Mouse (Mus musculus) MEL (cell line): ENCODE results near the gene Gmppb.

Experiments
- CTCF ChIP-seq, 3 experiments: IDR thresholded peaks in 2 of 3; conservative IDR thresholded peaks in 1 of 3; 2 replicates each; pipeline ENCODE4 v1.5.1; 2011 to 2012; ENCODE audit warnings: low read length in 3 of 3, low read depth in 2 of 3, mild to moderate bottlenecking in 2 of 3, improper control_type of control experiment in 1 of 3, inconsistent platforms in 1 of 3, mixed read lengths in 1 of 3, moderate library complexity in 1 of 3; ENCODE audit not compliant: control insufficient read depth in 1 of 3, insufficient read depth in 1 of 3, poor library complexity in 1 of 3, severe bottlenecking in 1 of 3
- E2F4 ChIP-seq: IDR thresholded peaks from 2 replicates; pipeline ENCODE4 v1.6.1; 2011; ENCODE audit warnings: low read depth, low read length, improper control_type of control experiment, borderline replicate concordance
- KAT2A ChIP-seq: conservative IDR thresholded peaks from 2 replicates; pipeline ENCODE4 v1.6.1; 2012; ENCODE audit warnings: low read depth, low read length, improper control_type of control experiment, inconsistent platforms
- MAX ChIP-seq: IDR thresholded peaks from 2 replicates; pipeline ENCODE4 v1.6.1; 2011; ENCODE audit warnings: low read length, improper control_type of control experiment
- POLR2A ChIP-seq, 2 experiments: IDR thresholded peaks; 2 replicates each; pipeline ENCODE4 v1.6.1; 2011 to 2012; ENCODE audit warnings: low read length in 2 of 2, mild to moderate bottlenecking in 2 of 2, control low read depth in 1 of 2, improper control_type of control experiment in 1 of 2, low read depth in 1 of 2, moderate library complexity in 1 of 2; ENCODE audit not compliant: control insufficient read depth in 1 of 2, insufficient read depth in 1 of 2, poor library complexity in 1 of 2
- RCOR1 ChIP-seq: IDR thresholded peaks from 2 replicates; pipeline ENCODE4 v1.6.1; 2012; ENCODE audit warnings: low read depth, mild to moderate bottlenecking, inconsistent platforms, low read length, improper control_type of control experiment
- TCF12 ChIP-seq: IDR thresholded peaks from 2 replicates; pipeline ENCODE4 v1.6.1; 2014; ENCODE audit warnings: low read depth, mild to moderate bottlenecking, inconsistent platforms, low read length, improper control_type of control experiment, moderate library complexity
- ZKSCAN1 ChIP-seq: IDR thresholded peaks from 2 replicates; pipeline ENCODE4 v1.6.1; 2012; ENCODE audit warnings: low read depth, mild to moderate bottlenecking, inconsistent platforms, low read length, improper control_type of control experiment, moderate library complexity
- ZNF384 ChIP-seq: IDR thresholded peaks from 2 replicates; pipeline ENCODE4 v1.6.1; 2012; ENCODE audit warnings: low read depth, mild to moderate bottlenecking, inconsistent platforms, low read length, improper control_type of control experiment

- TF ChIP-seq ZNF384 (no peak), ZKSCAN1 (no peak), CTCF (IDR thresholded peaks at IDR 0.05 in 2 of 3, conservative IDR thresholded peaks at IDR 0.05 in 1 of 3; ENCODE audit: control insufficient read depth in 1 of 3, insufficient read depth in 1 of 3, low read depth in 2 of 3, low read length in 3 of 3, poor library complexity in 1 of 3, severe bottlenecking in 1 of 3) (no peak), E2F4 (no peak), TCF12 (no peak), MAX (no peak), RCOR1 (no peak), KAT2A (no peak), POLR2A (IDR thresholded peaks at IDR 0.05; ENCODE audit: control insufficient read depth in 1 of 2, insufficient read depth in 1 of 2, low read depth in 1 of 2, low read length in 2 of 2, poor library complexity in 1 of 2) (no peak)
These were observed 481 bp upstream of the Gmppb start for GRCm38 (mm10) chr9:108048566-108048955.
